Mouse (Mus musculus): ENCODE measurements at regions not wholly inside any gene's neighbourhood (a gene's known extent, or its start where the extent isn't known, plus 50 kb on each side); places are given as distances from the start of the nearest gene placed in this dataset.

DNA sequence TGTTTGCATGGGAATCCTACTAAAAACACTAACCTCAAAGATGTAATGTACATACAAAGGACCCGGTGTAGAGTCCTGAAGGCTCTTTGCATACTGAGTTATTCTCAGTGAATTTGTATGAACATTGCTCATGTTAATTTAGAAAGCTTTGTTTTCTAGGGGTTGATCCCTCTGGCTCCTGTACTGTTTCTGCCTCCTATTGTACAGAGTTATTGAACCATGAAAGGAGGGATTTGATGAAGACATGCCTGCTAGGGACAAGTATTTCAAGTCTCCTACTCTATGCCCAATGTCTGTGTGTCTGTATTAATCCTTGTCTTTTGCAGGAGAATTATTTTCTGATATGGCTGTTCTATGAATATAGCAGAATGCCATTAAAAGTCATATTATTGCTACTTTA is 1425.1 kb downstream of the Fam181b start:
- 79% methylated on average over 1 of the region's 1 CpGs for WGBS
- no peaks in the 10 kb centered on the region for H3K36me3 ChIP-seq (replicated peaks)
- DNase-seq (ENCODE audit: low spot score) = no peak
- no peaks in the 10 kb centered on the region for H3K9me3 ChIP-seq
- no peaks in the 10 kb centered on the region for H3K27me3 ChIP-seq (replicated peaks; ENCODE audit: low read depth, poor library complexity, severe bottlenecking)
- H3K27ac ChIP-seq (replicated peaks) = no peak overlapping the region
- H3K4me3 ChIP-seq = no peak overlapping the region
- H3K4me1 ChIP-seq = no peaks in the 10 kb centered on the region

DNA sequence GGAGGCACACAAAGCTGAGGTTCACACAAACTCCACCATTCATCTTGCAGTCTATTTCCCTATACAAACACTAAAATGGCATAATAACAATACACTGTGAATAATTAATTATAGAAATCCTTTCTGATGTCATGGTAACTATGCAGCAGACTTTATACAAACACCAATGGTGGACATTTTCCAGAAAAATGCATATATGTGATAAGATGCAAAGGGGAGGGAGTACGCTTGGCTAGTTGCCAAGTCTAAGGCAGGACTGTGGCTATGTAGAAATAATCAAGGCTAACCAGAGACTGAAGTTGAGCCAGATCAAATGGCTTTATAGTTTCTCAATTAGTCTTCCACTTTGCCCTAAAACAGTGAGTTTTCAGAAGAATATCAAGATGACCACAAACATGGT is 1437.3 kb downstream of the Fam181b start:
- H3K4me1 ChIP-seq = no peaks in the 10 kb centered on the region
- DNase-seq (ENCODE audit: low spot score) = no peak
- peaks cover 12% of the 10 kb centered on the region for H3K9me3 ChIP-seq
- no peaks in the 10 kb centered on the region for H3K36me3 ChIP-seq (replicated peaks)
- H3K27me3 ChIP-seq (replicated peaks; ENCODE audit: low read depth, poor library complexity, severe bottlenecking) = no peaks in the 10 kb centered on the region
- no peak overlapping the region for H3K27ac ChIP-seq (replicated peaks)
- no peak overlapping the region for H3K4me3 ChIP-seq
- WGBS = 85% methylated on average over 1 of the region's 1 CpGs

DNA sequence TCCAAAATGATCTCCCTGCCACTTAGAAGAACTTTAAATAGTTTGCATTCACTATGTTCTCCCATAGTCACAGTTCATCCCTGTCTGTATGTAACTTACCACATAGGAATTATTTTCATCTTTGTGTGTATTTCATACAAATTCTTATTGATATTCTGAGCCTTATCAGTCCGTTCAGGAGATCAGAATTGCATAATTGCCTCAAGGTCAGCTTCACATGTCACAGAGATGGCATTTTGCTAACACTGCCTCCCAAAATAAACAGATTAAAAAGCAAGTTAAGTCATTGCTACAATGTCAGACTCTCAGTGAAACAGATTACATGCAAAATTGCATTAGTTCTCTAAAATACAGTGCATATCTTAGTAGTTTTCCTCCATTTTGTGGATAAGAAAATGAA is 1452.9 kb downstream of the Fam181b start:
- no peak for DNase-seq (ENCODE audit: low spot score)
- Histone ChIP-seq H3K4me1 (no peaks in the 10 kb centered on the region), H3K27me3 (replicated peaks; ENCODE audit: low read depth, poor library complexity, severe bottlenecking) (no peaks in the 10 kb centered on the region), H3K9me3 (no peaks in the 10 kb centered on the region), H3K36me3 (replicated peaks) (no peaks in the 10 kb centered on the region), H3K4me3 (no peak overlapping the region), H3K27ac (replicated peaks) (no peak overlapping the region)
- WGBS = 67% methylated on average over 1 of the region's 1 CpGs

DNA sequence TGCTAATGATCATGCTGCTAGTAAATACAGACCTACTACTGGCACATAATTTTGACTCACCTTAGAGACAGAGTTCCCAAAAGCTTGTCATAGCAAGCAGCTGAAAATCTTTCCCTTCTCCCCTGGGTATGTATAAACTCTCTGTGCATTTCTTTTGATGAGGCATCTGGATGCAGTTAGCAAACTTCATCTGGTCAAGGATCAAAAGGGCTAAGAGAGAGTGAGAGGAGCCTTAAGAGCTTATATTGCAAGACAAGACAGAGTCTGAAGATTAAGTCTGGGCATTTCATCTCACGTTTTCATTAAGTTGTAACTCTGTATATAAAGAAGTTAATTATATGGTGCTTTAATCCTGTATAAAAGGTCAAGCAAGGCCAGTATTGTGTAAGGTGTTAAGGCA is 1468.7 kb downstream of the Fam181b start:
- 27% methylated on average over 1 of the region's 1 CpGs for WGBS
- H3K4me1 ChIP-seq = peaks cover 16% of the 10 kb centered on the region
- H3K27me3 ChIP-seq (replicated peaks; ENCODE audit: low read depth, poor library complexity, severe bottlenecking) = no peaks in the 10 kb centered on the region
- H3K4me3 ChIP-seq = no peak overlapping the region
- H3K27ac ChIP-seq (replicated peaks) = no peak overlapping the region
- no peaks in the 10 kb centered on the region for H3K36me3 ChIP-seq (replicated peaks)
- DNase-seq (ENCODE audit: low spot score) = no peak
- no peaks in the 10 kb centered on the region for H3K9me3 ChIP-seq

DNA sequence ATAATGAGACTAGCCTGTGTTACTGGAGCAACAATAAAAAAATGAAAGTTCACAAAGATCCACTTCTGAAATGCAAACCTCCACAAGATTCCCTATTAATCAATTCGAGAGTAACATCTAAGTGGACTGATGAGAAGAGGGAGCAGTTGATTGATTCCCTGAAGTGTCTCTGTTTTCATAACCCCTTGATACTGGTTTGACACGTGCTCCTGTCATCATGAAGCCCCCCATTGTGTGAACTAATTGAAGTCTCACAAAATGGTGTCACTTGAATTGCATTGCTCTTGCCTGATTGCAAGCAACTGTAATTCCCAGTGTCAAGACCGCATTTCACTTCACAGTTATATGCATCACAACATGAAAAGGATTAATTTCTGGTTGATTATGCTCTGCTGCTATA is 1501.8 kb downstream of the Fam181b start:
- H3K27me3 ChIP-seq (replicated peaks; ENCODE audit: low read depth, poor library complexity, severe bottlenecking) = no peaks in the 10 kb centered on the region
- H3K4me3 ChIP-seq = no peak overlapping the region
- DNase-seq (ENCODE audit: low spot score) = no peak
- no peaks in the 10 kb centered on the region for H3K4me1 ChIP-seq
- H3K9me3 ChIP-seq = no peaks in the 10 kb centered on the region
- H3K27ac ChIP-seq (replicated peaks) = no peak overlapping the region
- 59% methylated on average over 3 of the region's 3 CpGs for WGBS
- H3K36me3 ChIP-seq (replicated peaks) = no peaks in the 10 kb centered on the region

DNA sequence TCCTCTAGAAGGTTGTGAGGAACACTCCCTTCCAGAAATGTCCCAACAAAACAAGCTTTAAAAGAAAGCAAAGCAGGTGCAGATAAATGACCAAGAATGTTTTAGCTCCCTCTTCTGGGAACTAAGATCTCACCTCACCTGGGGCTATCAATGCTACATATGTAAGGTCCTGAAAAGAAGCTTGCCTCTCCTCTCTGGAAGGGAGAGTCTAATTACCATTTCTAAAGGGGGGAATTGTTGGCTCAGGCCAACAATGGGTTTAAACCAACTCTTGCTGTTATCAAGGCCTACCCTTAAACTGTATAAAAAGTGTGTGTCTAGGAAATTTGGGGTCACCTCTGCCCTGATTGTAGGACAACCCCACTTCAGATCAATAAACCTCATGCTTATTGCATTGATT is 1508.1 kb downstream of the Fam181b start:
- no peaks in the 10 kb centered on the region for H3K36me3 ChIP-seq (replicated peaks)

DNA sequence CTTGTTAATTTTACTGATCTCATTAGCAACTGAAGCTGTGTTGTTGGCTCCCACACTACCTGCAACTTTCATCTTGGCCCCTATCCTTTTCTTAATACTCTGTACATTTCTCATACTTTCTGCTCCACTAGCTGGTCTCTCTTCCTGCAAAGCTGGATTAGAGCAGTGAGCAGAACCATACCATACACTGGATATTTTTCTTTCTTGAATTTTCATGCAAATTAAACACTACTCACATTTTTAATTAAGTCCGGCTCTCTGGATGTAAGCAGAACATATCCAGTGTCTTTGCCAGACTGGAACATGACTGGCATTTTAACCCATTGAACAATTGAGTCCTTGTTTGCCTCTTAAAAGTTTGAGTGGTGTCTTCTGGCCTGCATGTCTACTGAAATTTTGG is 1515.0 kb downstream of the Fam181b start:
- no peak overlapping the region for H3K4me3 ChIP-seq
- H3K27ac ChIP-seq (replicated peaks) = no peak overlapping the region
- 74% methylated on average over 1 of the region's 1 CpGs for WGBS
- no peaks in the 10 kb centered on the region for H3K27me3 ChIP-seq (replicated peaks; ENCODE audit: low read depth, poor library complexity, severe bottlenecking)
- DNase-seq (ENCODE audit: low spot score) = no peak
- no peaks in the 10 kb centered on the region for H3K36me3 ChIP-seq (replicated peaks)
- H3K4me1 ChIP-seq = no peaks in the 10 kb centered on the region
- H3K9me3 ChIP-seq = no peaks in the 10 kb centered on the region

More for the DNA sequence above, 1508.1 kb downstream of the Fam181b start:
- no peak overlapping the region for H3K27ac ChIP-seq (replicated peaks)
- H3K27me3 ChIP-seq (replicated peaks; ENCODE audit: low read depth, poor library complexity, severe bottlenecking) = no peaks in the 10 kb centered on the region
- H3K4me1 ChIP-seq = no peaks in the 10 kb centered on the region
- no peak overlapping the region for H3K4me3 ChIP-seq
- no peaks in the 10 kb centered on the region for H3K9me3 ChIP-seq
- DNase-seq (ENCODE audit: low spot score) = no peak

DNA sequence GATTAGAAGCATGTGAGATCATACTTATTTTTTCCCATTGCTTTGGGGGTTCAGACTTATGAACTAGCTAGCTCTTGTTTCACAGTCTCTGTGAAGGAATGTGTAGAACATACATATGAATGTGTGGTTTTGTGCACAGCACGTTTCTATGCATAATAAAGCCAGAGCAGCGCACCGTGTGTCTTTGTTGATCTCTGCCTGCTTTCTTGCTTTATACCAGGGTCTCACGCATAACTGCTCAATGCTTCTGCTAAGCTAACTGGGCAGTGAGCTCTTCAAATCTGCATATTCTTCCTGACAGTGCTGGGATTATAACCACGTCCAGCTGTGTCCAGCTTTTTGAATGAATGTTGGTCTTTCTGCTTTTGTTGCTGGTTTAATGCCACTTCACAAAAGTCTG is 1539.3 kb downstream of the Fam181b start:
- H3K27me3 ChIP-seq (replicated peaks; ENCODE audit: low read depth, poor library complexity, severe bottlenecking) = no peaks in the 10 kb centered on the region
- no peak for DNase-seq (ENCODE audit: low spot score)
- H3K4me3 ChIP-seq = no peak overlapping the region
- no peaks in the 10 kb centered on the region for H3K4me1 ChIP-seq
- H3K27ac ChIP-seq (replicated peaks) = no peak overlapping the region
- 85% methylated on average over 5 of the region's 5 CpGs for WGBS
- H3K9me3 ChIP-seq = no peaks in the 10 kb centered on the region
- H3K36me3 ChIP-seq (replicated peaks) = no peaks in the 10 kb centered on the region

DNA sequence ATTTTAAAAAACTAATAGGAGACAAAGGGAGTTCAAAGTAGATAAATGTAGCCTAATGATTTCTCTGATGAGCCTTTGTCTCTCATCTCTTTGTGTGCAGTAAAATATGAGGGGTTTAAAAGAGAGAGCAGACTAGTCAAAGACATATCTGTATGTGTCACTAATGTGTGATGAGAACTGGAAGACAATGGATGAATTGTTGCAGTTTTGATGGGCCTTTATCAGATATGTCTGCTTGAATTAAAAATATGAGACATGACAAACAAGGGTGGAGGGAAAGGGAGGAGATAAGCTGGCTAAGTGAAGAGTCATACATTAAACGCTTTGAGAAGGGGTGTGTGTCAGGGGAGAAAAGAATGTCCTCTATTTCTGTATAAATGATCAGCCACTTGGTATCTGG is 1544.9 kb downstream of the Fam181b start:
- H3K36me3 ChIP-seq (replicated peaks) = no peaks in the 10 kb centered on the region
- no peaks in the 10 kb centered on the region for H3K9me3 ChIP-seq
- H3K27ac ChIP-seq (replicated peaks) = no peak overlapping the region
- H3K27me3 ChIP-seq (replicated peaks; ENCODE audit: low read depth, poor library complexity, severe bottlenecking) = no peaks in the 10 kb centered on the region
- DNase-seq (ENCODE audit: low spot score) = no peak
- no peaks in the 10 kb centered on the region for H3K4me1 ChIP-seq
- no peak overlapping the region for H3K4me3 ChIP-seq
- WGBS = 89% methylated on average over 1 of the region's 1 CpGs

DNA sequence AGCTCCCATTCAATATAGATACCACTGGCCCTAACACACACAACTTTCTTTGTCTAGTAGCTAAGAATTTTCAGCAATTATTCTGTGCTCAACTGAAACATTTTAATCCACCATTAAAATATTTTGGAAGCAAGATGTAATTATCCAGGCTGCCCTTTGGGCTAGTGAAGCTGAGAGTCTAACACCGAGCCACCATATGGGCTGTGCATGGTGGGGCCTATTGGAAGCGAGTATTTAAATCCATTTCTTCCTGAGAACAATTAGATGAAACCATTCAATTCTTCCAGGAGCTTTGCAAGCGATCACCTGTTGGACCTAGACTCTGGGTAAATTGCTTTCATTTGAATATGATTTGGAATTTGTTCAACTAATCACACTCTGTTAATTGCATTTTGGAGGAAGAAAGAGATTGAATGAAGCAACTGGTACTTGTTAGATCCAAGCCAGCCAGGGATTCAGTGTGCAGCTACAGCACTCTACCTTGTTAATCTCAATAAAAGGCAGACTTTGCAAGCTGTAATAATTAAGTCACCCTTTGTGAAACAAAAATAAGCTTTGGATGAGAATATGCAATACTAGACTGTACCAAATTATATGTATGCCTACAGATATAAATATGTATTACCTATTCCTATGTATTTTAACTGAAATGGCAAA is 1533.6 kb upstream of the Tenm4 start:
- no peak overlapping the region for H3K27ac ChIP-seq (replicated peaks)
- no peaks in the 10 kb centered on the region for H3K36me3 ChIP-seq (replicated peaks)
- no peak for DNase-seq (ENCODE audit: low spot score)
- H3K9me3 ChIP-seq = no peaks in the 10 kb centered on the region
- 76% methylated on average over 3 of the region's 3 CpGs for WGBS
- H3K27me3 ChIP-seq (replicated peaks; ENCODE audit: low read depth, poor library complexity, severe bottlenecking) = no peaks in the 10 kb centered on the region
- H3K4me1 ChIP-seq = no peaks in the 10 kb centered on the region
- H3K4me3 ChIP-seq = no peak overlapping the region

DNA sequence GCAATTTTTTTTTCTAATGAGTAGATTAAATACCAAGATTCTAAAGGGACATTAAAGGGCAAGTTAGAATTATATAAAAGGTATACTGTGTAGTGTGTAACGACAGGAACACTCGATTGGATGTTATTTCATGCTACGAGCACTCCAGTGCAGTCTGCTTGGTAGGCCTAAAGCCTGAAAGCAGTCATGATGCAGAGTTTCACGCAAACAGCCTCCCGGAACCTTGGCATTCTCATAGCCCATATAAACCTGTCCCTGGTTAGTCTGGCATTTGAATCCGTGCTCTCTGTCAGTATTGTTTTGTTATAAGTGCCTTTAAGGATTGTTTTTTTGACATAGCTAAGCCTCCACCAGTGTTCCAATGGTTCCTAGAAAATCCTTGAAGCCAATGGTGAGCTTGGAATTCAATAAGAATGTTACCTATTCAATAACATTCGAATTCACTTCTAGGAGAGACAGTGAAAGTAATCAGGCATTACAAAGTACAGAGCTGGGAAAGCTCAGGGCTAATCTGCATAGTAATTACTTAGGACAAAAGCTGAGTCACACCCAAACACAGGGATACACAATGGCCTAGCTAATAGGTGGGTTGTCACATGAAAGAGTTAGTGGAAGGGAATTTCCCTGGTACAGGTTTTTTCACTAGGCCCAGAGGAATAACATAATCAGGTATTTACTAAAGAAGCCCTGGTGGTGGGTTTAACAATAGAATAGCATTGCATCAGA is 1526.3 kb upstream of the Tenm4 start:
- no peaks in the 10 kb centered on the region for H3K9me3 ChIP-seq
- H3K36me3 ChIP-seq (replicated peaks) = no peaks in the 10 kb centered on the region
- H3K4me3 ChIP-seq = no peak overlapping the region
- no peak overlapping the region for H3K27ac ChIP-seq (replicated peaks)
- WGBS = 52% methylated on average over 7 of the region's 7 CpGs
- no peak for DNase-seq (ENCODE audit: low spot score)
- H3K4me1 ChIP-seq = no peaks in the 10 kb centered on the region
- H3K27me3 ChIP-seq (replicated peaks; ENCODE audit: low read depth, poor library complexity, severe bottlenecking) = no peaks in the 10 kb centered on the region

DNA sequence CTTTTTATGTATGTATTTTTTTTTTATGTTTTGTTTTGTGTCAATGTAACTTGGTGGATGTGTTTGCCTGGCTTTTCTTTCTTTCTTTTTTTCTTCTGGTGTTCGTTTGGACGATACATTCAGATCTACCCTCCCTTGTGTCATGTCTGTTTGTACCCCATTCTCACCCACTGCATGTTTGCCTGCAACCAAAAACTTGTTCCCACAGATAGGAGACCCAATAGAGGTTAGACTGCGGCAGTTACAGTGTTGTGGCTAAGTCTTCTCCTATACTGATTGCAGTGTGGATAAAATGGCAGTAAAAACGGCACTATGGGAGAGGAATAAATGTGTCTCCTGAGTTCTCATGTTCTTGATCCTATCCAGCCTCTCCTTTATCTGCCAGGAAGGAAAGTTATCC is 1525.7 kb upstream of the Tenm4 start:
- no peaks in the 10 kb centered on the region for H3K36me3 ChIP-seq (replicated peaks)
- DNase-seq (ENCODE audit: low spot score) = no peak
- H3K4me1 ChIP-seq = no peaks in the 10 kb centered on the region
- no peak overlapping the region for H3K27ac ChIP-seq (replicated peaks)
- no peaks in the 10 kb centered on the region for H3K9me3 ChIP-seq
- whole genome bisulfite sequencing = 57% methylated on average over 4 of the region's 4 CpGs
- H3K27me3 ChIP-seq (replicated peaks; ENCODE audit: low read depth, poor library complexity, severe bottlenecking) = no peaks in the 10 kb centered on the region
- H3K4me3 ChIP-seq = no peak overlapping the region

DNA sequence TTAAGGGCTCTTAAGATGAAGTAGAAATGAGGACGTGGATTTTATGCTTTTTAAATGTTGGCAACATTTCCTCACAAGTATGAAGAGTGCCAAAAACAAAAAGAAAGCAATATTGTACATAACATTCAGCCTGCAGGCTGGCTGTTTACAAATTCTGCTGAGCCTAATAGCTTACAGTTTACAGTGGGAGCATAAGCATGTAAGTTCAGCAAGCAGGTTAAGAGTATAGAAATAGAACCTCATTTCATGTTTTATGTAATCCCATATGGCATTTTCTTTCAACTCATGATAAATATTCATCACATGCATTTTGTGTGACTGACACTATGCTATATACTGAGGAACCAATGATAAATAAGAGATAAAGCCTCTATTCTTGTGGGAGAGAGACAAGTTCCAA is 1520.6 kb upstream of the Tenm4 start:
- Histone ChIP-seq H3K36me3 (replicated peaks) (no peaks in the 10 kb centered on the region), H3K4me3 (no peak overlapping the region), H3K4me1 (no peaks in the 10 kb centered on the region), H3K27ac (replicated peaks) (no peak overlapping the region), H3K9me3 (no peaks in the 10 kb centered on the region), H3K27me3 (replicated peaks; ENCODE audit: low read depth, poor library complexity, severe bottlenecking) (no peaks in the 10 kb centered on the region)
- WGBS = 66% methylated on average over 1 of the region's 1 CpGs
- no peak for DNase-seq (ENCODE audit: low spot score)
